Mouse (Mus musculus): ENCODE measurements around the gene Twist1.

Twist1 gene

DNA sequence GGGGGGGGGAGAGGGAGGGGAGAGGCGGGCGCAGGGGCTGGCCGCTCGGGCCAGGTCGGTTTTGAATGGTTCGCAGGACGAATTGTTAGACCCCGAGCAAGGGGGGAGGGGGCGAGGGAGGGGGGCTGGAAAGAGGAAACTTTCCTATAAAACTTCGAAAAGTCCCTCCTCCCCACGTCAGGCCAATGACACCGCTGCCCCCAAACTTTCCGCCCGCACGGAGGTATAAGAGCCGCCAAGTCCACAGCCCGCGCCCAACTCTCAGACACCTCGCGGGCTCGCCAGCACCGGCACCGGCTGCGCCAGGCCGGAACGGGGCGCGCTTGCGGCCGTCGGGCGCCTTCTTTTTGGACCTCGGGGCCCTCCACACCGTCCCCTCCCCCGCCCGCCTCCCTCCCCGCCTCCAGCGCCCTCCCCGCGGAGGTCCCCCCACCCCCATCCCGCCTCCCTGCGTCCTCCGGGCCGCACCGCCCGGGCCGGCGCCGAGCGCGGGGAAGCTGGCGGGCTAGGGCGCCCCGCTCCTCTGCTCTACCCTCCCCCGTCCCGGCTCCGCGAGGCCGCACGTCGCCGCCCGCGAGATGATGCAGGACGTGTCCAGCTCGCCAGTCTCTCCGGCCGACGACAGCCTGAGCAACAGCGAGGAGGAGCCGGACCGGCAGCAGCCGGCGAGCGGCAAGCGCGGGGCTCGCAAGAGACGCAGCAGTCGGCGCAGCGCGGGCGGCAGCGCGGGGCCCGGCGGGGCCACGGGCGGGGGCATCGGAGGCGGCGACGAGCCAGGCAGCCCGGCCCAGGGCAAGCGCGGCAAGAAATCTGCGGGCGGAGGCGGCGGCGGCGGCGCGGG is at the start of gene Twist1:
Gene Twist1, plus strand, starts transcription at position 272 of the 841 bp plus-strand sequence.
- DNase-seq (ENCODE audit: extremely low read depth, low read depth): no peak

DNA sequence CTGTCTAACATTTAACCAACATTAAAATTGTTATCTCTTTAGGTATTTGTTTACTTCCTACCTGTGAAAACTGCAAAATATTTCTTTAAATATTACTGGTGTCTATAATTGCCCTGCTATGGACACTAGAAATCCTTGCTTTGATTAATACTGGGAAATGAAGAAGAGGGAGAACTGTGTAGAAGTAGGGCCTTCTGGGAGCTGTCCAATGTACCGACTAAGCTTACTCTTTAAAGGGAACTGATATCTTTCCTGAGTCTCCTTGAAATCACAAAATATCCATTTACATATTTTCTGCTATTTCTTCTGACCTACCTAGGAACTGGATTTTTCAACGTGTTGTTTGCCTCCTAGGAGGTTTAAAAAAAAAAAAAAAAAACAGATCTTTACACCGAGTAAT is 30.7 kb upstream of the Twist1 start:
- no peak for DNase-seq (ENCODE audit: extremely low read depth, low read depth)

DNA sequence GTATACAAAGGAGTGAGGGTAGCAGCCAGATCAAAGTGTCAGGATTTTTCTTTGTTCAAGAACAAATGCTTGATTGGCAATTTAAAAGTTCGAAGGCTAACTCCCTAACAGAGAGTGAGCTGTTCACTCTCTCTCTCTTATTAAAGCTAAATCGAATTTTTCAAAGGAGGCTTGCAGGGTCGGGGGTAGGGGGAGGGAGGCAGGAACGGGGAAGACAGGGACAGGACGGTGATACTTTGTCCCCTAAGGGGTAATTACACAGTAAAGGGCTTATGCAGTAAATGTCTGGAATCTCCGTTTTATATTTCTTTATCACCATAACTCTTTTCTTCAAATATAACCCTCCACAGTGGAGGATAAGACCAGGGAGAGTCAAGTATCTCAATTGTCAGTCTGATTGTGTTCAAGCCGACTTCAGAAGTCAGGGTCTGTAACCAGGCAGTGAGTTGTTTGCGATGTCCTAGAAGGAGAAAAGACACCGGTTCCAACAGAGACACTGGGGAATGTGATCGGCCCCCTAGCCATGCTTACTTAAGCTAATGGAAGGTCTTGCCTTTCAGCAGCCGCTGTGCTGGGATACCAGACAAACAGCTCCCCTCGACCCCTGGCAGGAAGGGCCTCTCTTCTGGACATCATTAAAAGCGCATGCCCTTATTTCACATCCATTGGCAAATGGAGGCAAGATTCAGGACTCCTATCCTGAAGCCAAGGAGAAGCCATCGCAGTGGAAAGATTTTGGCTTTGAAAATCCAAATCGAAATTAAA is 30.0 kb upstream of the Twist1 start:
- DNase-seq (ENCODE audit: extremely low read depth, low read depth): no peak

DNA sequence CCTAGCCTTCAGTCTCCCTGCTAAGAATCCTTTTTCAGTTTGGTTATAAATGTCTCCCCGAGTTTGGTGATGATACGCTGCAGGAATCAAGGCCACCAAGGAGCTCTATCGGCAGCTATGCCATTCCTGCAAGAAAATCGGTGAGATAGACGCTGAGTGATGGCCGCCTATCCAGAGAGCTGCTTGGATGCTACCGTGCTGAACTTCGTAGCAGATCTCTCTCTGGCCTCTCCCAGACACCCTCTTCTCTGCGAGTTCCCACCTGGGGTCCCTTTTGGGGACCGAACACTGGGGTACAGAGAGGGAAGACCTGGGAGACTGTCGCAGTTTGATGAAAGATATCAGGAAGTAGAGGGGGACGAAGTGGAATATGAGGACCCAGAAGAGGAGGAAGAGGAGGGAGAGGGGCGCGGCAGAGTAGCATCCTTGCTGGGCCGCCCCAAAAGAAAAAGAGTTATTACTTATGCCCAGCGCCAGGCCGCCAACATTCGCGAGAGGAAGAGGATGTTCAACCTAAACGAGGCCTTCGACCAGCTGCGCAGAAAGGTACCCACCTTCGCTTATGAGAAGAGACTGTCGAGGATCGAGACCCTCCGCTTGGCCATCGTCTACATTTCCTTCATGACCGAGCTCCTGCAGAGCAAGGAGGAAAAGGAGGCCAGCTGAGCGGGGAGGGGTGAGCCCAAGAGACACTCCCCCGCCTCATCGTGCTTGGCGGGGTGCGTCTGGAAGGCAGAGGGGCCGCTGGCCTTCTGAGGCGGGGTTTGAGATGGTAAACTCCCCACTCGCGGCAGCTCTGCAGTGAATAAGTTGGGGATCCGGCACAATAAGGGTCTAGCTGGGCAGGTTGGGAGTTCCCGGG is 28.9 kb upstream of the Twist1 start, which contains the start of gene Ferd3l:
Gene Ferd3l, plus strand, starts transcription at position 95 of the 862 bp plus-strand sequence.
- DNase-seq (ENCODE audit: extremely low read depth, low read depth): no peak

DNA sequence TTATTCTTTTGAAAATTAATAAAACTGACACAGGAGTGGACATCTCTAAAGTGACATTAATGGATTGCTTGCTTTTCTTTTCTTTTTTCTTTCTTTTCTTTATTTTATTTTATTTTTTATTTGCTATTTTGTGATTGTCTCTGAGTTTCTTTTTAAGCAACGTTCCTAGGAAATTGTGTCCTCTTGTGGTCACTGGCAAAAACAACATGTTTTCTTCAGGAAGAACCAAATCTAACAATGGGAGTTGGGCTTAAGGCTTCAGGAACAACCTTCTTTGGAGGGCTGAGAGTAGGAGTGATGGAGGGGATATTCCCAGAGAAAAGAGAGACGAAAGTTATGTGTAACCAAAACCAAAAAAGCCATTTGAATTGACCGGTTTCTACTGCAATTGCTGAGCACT is 4.6 kb upstream of the Twist1 start:
- no peak for DNase-seq (ENCODE audit: extremely low read depth, low read depth)

DNA sequence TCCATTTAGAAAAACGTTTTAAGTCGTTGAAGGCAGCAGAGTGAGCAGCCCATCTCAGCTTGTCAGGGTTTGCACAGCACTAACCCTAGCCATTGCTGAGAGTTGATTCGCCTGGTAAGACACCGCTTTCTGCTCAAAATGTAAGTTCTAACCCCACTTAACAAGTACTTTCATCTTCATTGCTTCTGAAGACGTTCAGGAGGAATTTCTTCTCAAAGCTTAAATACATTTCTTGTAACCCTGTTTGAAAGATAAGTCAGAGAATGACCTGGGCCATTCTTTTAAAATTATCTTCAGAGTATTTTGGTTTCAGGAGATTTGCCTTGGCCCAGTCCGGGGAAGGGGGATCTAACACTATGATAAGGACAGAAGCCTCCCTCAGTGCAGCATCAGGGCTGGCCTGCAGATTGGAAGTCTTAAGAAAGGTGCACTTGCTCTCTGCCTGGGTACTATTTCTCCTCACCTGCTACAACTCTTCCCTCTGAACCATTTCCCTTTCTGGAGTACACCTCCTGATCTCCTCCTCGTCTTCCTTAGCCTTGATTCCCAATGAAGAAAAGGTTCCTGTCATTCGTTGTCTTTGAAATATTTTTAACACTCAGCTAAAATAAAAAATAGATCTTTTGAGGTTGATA is 2.4 kb upstream of the Twist1 start:
- DNase-seq (ENCODE audit: extremely low read depth, low read depth): no peak

DNA sequence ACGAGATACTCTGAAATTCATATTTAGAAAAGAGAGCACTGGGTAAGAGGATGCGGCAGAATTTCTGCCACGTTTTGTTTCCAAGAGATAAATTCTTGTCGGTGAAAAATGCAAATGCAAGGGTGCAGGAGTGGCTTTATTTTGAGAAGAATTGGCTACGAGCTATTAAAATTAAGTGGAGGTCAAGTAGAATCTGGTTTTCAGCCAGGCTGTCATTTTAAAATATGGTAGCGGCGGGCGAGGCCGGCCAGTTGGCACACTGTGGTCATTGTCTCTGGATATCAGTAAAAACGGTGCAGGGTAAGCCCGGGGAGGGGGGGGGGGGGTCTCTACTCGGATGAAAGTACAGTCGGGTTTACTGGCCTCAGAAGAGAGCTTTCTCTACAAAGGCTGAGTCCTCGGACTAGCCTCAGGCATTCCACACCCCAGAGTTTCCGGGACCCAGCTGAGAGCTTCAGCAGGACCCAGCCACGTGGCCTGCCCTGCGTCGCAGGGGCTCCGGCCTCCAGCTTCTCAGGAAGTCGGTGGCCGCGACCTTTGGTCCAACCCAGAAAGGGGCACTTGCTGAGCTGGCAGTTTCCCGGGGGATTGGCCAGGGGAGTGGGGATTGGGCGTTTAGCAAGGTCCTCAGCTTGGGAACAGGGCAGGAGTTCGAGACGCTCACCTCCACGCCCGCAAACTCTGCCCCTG is 1.7 kb upstream of the Twist1 start:
- no peak for DNase-seq (ENCODE audit: extremely low read depth, low read depth)

DNA sequence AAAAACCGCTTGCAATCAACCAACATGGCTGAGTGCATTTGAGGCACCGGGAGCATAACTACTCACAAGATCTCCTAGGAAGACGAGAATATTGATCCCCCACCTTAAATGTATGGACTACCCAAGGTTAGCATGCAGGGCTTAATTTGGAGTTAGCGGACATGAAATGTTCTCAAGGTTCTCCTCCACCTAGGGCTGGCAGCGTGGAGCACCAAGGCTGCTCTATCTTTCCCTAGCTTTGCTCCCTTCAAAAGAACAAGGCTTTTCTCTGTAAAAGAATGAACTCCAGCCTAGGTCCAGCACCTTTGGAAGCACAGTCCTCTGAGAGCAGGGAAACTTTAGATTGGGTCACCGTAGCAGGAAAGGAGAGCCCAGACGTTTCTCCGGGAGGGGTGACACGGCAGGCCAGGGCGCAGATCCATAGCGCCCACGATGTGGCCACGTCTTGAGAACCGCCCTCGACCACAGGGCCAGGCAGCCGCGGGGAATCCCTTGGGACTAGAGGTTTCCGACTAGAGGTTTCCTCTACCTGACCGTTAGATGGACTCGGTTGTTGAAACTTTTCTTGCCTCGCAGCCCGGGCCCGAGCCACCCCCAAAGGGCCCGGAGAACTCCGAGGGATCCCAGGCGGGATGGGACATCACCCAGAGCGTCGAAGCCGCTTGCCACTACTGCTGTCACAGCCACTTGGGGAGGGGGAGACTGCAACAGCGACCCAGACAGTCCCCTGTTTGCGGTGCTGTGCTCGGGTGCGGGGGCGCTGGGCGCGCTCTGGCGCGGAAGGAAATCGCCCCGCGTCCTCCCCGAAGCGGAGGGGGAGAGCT is 683 bp upstream of the Twist1 start:
- DNase-seq (ENCODE audit: extremely low read depth, low read depth): no peak

DNA sequence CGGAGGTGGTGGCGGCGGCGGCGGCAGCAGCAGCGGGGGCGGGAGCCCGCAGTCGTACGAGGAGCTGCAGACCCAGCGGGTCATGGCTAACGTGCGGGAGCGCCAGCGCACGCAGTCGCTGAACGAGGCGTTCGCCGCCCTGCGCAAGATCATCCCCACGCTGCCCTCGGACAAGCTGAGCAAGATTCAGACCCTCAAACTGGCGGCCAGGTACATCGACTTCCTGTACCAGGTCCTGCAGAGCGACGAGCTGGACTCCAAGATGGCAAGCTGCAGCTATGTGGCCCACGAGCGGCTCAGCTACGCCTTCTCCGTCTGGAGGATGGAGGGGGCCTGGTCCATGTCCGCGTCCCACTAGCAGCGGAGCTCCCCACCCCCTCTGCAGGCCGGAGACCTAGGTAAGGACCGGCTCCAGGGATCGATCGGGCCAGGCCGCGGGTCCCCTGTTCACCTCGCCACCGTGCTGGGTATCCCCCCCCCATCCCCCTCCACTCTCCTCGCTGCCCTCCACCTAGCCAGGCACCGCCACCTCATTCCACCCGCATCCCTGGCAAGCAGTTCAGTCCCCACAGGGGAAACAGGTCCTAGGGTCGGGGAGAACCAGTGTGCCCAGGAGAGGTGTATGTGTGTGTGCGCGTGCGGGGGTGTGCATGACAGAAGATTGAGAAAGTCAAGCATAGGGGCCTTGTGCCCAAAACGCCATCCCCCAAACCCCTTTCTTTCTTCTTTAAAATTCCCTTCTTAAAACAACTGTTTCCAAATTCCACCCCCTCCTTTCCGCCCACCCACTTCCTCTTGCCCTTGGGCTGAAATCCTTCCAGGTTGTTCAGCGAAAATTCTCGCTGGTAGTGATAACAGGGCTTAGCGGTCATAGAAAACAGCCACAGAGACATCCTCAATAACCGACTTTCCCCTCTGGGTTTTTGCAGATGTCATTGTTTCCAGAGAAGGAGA is 1.0 kb downstream of the Twist1 start:
- no peak for DNase-seq (ENCODE audit: extremely low read depth, low read depth)

DNA sequence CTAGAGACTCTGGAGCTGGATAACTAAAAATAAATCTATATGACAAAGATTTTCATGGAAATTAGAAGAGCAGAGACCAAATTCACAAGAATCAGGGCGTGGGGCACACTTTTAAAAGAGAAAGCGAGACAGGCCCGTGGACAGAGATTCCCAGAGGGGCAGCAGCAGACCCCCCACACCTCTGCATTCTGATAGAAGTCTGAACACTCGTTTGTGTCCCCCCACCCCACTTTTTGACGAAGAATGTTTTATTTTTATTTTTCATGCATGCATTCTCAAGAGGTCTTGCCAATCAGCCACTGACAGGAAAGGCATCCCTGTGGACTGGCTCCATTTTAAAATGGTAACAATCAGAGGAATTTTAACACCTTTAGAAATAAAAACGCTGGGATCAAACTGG is 1.7 kb downstream of the Twist1 start:
- no peak for DNase-seq (ENCODE audit: extremely low read depth, low read depth)

DNA sequence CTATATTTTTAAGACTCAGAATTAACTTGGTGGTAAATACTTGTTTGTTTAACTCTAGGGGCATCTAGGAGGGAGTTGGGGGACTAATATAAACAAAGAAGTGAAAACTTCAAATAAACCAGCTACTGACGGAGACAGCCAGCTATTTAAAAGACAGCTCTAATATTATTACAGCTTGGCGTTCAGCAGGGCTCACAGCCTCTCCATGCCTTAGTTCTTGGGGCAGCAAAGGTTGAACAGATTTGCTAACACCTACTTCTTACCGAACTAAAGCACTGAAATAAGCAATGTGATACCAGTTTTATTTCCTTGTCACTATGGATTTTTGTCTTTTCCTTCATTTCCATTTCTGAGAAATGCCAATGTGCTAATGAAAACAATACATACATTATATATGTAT is 2.4 kb downstream of the Twist1 start:
- no peak for DNase-seq (ENCODE audit: extremely low read depth, low read depth)

DNA sequence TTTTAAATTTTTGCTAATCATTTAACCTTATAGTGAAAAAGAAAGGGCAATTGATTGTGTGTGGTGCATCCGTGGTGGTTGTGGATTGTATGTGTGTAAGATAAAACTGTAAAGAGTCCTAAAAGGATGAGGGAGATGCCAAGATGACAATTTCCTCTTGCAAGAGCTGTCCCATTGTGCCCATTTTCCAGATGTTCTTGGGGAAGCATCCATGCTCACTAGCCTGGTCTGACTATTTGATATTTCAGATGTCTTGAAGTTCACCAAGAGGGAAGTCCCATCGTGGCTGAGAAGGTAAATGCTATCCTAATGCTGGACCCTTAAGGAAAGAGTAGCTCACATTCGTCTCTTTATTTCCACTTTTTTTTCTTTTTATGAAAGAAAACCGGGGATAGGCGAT is 3.5 kb downstream of the Twist1 start:
- DNase-seq (ENCODE audit: extremely low read depth, low read depth): no peak

DNA sequence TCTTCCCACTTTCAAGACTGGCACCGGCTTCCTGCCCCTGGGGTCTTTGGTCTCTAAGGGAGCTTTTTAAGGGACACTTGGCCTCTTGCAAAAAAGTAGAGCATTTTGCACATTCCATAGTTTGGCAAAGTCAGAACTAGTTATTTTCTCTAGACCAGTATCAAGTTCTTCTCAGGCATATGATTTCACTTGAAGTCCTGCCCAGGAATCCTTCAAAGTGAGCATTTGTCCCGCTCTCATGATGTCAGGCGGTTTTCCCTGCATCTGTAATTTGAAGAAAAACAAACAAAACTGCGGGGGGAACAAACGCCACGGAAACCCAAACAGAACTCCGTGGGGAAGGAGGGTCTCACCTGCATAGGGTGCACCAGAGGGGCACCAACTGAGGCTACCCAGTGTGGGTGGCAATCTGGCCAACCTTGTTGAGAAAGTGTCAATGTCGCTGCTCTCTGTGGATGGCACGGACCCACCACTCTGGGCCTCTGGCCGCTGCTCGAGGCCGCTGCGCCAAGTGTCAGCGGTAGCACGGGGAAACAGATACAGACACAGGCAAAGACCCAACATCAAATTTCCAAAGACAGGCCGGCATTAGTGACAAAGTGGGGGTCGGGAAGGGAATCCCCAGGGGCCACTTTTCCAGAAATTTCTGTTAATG is 4.8 kb downstream of the Twist1 start:
- DNase-seq (ENCODE audit: extremely low read depth, low read depth): no peak

DNA sequence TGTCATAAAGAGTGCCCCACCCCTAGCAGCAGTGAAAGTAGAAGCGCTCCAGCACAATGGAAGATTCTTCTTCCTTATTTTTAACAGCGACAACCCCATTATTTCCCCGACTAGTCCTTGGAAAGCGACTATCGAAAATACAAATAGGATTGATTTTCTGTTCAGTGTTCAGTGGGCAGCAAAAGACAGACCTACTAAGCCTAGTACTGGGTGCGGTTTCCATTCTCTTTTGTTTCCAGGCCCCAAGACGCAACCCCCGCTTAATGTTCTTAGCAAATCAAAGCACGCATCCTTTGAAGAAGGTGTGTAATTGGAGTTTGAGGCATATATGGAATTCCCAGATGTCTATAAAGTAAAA is 5.3 kb downstream of the Twist1 start:
- no peak for DNase-seq (ENCODE audit: extremely low read depth, low read depth)

DNA sequence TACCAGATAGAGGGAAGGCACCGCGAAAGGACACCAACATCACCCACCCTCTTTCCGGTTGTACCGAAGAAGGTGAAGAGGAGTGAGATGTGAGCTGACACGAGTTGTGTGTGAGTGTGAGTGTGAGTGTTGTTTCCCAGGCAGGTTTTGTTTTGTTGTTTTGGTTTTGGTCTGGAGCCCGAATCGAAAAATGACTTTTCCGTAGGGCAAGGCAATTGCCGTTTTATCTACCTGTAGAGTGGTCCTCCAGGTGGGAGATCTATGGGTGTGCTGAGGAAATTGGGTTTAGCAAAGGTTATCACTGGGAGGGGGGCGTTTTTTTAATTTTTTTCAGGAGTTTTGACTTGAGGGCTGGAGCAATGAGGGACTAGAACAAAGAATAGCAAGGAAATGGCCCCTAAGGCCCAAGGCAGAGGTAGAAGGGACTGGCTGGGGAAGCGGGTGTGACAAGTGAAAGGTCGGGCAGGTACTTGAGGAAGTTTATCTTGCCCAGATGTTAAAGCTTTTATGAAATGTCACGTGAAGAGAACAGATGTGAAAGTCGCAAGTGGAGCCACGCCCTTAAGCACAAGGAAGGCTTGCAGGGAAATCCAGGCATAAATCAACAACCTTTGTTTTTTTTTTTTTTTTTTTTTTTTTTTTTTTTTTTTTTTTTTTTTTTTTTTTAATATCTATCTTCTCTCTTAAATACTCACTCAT is 6.3 kb downstream of the Twist1 start:
- no peak for DNase-seq (ENCODE audit: extremely low read depth, low read depth)

DNA sequence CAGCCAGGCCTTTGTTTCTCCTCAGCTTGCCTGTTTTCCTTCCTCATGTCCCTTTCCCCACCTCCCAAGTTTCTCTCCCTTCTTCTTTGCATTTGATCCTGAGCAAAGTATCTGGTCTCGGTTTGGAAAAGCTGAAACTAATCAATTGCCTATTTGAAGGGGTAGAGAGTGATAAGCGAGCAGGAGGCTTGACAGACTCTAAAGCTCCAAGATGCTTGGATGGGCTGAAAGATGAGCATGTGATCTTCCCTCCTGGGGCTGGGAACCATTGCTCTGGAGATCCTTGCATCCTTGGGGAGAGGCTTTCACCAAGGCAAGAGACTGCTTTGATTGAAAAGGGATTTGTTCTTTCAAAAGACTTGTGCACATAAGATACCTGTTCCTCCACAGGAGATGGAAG is 7.0 kb downstream of the Twist1 start:
- DNase-seq (ENCODE audit: extremely low read depth, low read depth): no peak

DNA sequence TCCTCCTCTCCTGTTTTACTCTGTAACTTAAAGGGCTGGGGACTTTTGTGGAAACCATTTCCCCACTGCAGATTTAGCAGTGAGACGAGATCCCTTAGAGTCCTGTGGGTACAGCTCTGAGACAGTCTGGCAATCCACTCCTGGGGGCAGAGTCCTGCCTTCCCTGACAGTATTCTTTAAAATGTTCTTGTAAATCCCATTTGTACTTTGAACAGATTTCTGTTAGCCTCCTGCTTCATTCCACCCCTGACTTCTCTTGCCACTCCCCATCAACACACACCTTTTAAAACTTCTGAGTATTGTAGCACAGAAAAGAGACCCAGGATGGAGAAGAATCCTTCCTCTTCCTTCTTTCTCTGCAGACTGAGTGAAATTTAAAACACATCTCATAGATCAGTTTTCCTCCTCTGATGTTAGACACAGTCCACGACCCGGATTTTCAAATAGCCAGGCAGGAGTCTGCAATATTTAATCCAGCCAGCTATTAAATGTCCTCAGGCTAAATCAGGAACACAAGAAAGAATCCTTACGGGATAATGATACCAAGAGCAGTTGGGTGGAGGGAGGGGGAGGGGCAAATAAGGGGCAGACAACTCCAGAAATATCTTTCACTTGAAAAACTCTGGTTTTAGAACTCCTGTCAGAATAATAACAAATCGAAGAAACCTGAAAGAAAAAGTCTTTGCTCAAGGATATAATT is 8.3 kb downstream of the Twist1 start:
- no peak for DNase-seq (ENCODE audit: extremely low read depth, low read depth)

Data from MEL-GATA-1-ER (cell line).